Mouse (Mus musculus): ENCODE results near the gene Porcn. TPM values are rescaled to one million over a fixed set of nuclear protein-coding genes. Genes with fewer than 3 reads are reported as not detected.

Porcn gene
- total RNA-seq, 4 experiments from 2014 or later = 89.7 to 110 (median 95.1) TPM

Other genes with a start within 250 kb of the Porcn start
- not detected for gene Gata1, start 228.5 kb downstream of the Porcn start, total RNA-seq (2022)
- not detected for gene Glod5, start 188.0 kb downstream of the Porcn start, total RNA-seq (2022)
- 10 to 100 TPM; 18.1 to 28.6 (median 23.6) TPM for gene Suv39h1, start 131.8 kb downstream of the Porcn start, total RNA-seq (2022)
- 1 to 10 TPM in 3 of 4 experiments, under 1 TPM in 1; 0.83 to 4.5 (median 2.4) TPM for gene Was, start 116.0 kb downstream of the Porcn start, total RNA-seq (2022)
- 100 to 1,000 TPM; 188 to 218 (median 204) TPM for gene Wdr13, start 73.6 kb downstream of the Porcn start, total RNA-seq (2022)
- gene Rbm3, start 60.6 kb downstream of the Porcn start, total RNA-seq (2022) = 100 to 1,000 TPM; 111 to 215 (median 130) TPM
- 10 to 100 TPM; 12.4 to 13.5 (median 12.6) TPM for gene Tbc1d25, start 30.3 kb downstream of the Porcn start, total RNA-seq (2022)
- 10 to 100 TPM; 27.5 to 38.5 (median 33.2) TPM for gene Ebp, start 13.0 kb downstream of the Porcn start, total RNA-seq (2022)
- gene Ftsj1, start 45.9 kb upstream of the Porcn start, total RNA-seq (2022) = 10 to 100 TPM; 22.0 to 31.7 (median 26.1) TPM
- 1 to 10 TPM; 2.1 to 4.0 (median 3.6) TPM for gene Slc38a5, start 64.6 kb upstream of the Porcn start, total RNA-seq (2022)
- gene Ssxb10, start 120.9 kb upstream of the Porcn start, total RNA-seq (2022) = not detected
- not detected for gene Ssxb9, start 160.5 kb upstream of the Porcn start, total RNA-seq (2022)
- not detected for gene Ssxb1, start 206.8 kb upstream of the Porcn start, total RNA-seq (2022)